Mouse (Mus musculus) liver, embryonic 15.5 days (tissue): Measurements from ENCODE around the gene Prtg. TPM values are rescaled to one million over a fixed set of nuclear protein-coding genes. Genes with fewer than 3 reads are reported as not detected.

Source experiments
- ATAC-seq: fragments of 200-750 bp; cut with Nextera tagmentation; 2 replicates; pipeline ENCODE4 v1.8.0; 2017; ENCODE audit warnings: moderate number of reproducible peaks, mild to moderate bottlenecking, moderate library complexity; ENCODE audit not compliant: insufficient read depth
- H3K27ac ChIP-seq: fragments of 300-500 bp; sonication (generic); replicated peaks from 2 replicates; pipeline ENCODE4 v1.5.1; 2015; ENCODE audit warnings: mild to moderate bottlenecking, inconsistent platforms
- H3K27me3 ChIP-seq: fragments of 300-500 bp; sonication (generic); 2 replicates; pipeline ENCODE4 v1.6.1; 2015; ENCODE audit warnings: mild to moderate bottlenecking, inconsistent platforms
- H3K36me3 ChIP-seq: fragments of 300-500 bp; sonication (generic); replicated peaks from 2 replicates; pipeline ENCODE4 v1.6.1; 2015; ENCODE audit warnings: moderate library complexity, mild to moderate bottlenecking, inconsistent platforms
- H3K4me1 ChIP-seq: fragments of 300-500 bp; sonication (generic); replicated peaks from 2 replicates; pipeline ENCODE4 v1.6.1; 2015; ENCODE audit warnings: inconsistent platforms
- H3K4me2 ChIP-seq: fragments of 300-500 bp; sonication (generic); 2 replicates; pipeline ENCODE4 v1.6.1; 2015; ENCODE audit warnings: moderate library complexity, mild to moderate bottlenecking, inconsistent platforms
- H3K4me3 ChIP-seq: fragments of 300-500 bp; sonication (generic); replicated peaks from 2 replicates; pipeline ENCODE4 v1.5.1; 2015; ENCODE audit warnings: mild to moderate bottlenecking, inconsistent platforms
- H3K9ac ChIP-seq: fragments of 300-500 bp; sonication (generic); 2 replicates; pipeline ENCODE4 v1.6.1; 2015; ENCODE audit warnings: moderate library complexity, mild to moderate bottlenecking, inconsistent platforms
- H3K9me3 ChIP-seq: fragments of 300-500 bp; sonication (generic); replicated peaks from 2 replicates; pipeline ENCODE4 v1.6.1; 2016; ENCODE audit warnings: inconsistent platforms
- WGBS: fragments of 180-500 bp; shearing (Covaris S2); methylation state at CpG from one replicate; pipeline ENCODE4 v1.1.7; 2015; ENCODE audit warnings: mixed read lengths; ENCODE audit not compliant: insufficient replicate concordance; 5-methylcytosine and 5-hydroxymethylcytosine counted together
- polyA plus RNA-seq: library from polyadenylated mRNA; unstranded; fragments of >200 nt; fragmentation: Nextera tagmentation; extraction: Ambion mirVana; gene quantifications from 2 replicates; pipeline ENCODE4 v1.2.1, GENCODE M21; 2015

The Prtg gene
- polyA plus RNA-seq, 1 experiment from 2014 or later: 0.08 TPM

DNA sequence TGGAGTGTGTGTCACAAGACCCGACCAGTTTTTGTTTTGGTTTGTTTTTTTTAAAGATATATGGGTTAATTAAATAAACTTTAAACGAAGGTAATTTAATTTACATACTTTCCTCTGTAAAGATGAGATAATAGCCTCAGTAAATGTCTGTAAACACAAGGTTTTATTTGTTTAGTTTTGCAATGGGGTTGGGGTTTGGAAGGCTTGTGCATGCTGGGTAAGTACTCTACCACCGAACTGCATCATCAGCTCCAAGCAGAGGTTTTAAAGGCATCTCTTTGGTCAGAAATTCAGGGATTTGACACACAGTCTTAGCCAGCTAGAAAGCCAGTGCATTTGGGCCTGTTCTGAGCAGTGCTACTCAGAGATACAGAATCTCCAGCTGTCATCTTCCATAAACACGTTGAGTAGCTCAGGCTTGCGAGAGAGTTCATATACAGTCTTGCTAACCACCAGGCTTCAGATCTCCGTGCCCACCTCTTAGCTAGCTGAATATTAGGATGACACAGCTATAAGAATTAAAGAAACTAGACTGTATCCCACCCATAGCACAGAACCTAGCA lies 31.0 kb downstream of the Prtg start:
- H3K27me3 ChIP-seq: no peaks in the 10 kb centered on the region
- peaks cover 6% of the 10 kb centered on the region; the same call in 1 of the 2 replicates for H3K4me1 ChIP-seq
- no peak overlapping the region for H3K4me2 ChIP-seq
- H3K9me3 ChIP-seq: no peaks in the 10 kb centered on the region
- ATAC-seq: peak; percentile 12; the same call in 1 of the 2 replicates
- 52% methylated on average over 6 of the region's 6 CpGs for WGBS
- H3K9ac ChIP-seq: no peak overlapping the region
- no peak overlapping the region for H3K27ac ChIP-seq
- no peak overlapping the region for H3K4me3 ChIP-seq
- no peaks in the 10 kb centered on the region for H3K36me3 ChIP-seq

DNA sequence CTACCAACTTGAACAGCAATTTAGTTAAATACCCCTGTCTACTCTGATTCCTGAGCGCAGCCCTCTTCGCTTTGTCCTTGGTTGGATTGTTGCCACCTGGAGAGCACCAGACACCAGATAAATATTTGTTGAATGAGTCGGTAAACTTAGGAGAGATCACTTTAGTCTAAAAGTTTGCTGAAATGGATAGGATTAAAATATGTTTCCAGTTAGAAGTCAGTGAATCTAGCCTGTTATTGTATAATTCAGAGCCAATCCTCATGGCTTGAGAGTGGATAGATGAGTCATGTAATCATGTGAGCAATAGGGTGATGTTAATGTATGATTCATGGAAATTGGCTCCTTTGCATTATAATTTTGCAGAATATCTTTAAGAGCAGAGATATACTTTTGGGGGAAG lies 31.6 kb downstream of the Prtg start:
- H3K9me3 ChIP-seq: no peaks in the 10 kb centered on the region
- no peak overlapping the region for H3K4me2 ChIP-seq
- H3K4me3 ChIP-seq: no peak overlapping the region
- peaks cover 6% of the 10 kb centered on the region; the same call in 1 of the 2 replicates for H3K4me1 ChIP-seq
- no peaks in the 10 kb centered on the region for H3K27me3 ChIP-seq
- H3K27ac ChIP-seq: no peak overlapping the region
- H3K36me3 ChIP-seq: no peaks in the 10 kb centered on the region
- ATAC-seq: no peak
- H3K9ac ChIP-seq: no peak overlapping the region
- 63% methylated on average over 3 of the region's 3 CpGs for WGBS

DNA sequence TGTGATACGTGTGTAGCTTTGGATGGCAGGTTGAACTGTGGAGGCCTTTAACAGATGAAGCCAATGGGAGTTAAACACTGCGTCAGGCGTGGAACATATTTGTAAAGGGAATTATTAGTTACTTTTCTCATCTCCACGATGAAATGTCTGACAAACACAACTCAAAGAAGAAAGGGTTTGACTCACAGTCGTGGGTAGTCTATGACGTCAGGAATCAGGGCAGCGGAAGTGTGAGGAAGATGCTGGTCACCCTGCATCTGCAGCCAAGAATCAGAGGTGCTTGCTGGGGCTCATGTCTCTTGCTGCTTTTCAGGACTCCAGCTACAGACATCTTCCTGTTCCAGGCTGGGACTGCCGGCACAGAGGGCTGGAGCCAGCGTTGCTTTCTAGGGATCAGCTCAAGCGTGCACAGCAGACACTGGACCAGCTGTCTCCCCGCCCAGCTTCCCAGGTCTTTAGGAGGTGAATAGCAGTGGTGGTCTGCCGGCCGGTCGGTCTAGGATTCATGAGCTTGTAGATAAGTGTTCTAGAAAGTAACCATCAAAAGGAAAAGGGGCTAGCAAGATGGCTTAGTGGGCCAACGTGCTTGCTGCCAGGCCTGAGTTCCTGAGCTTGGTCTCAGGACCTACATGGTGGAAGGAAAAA lies 32.8 kb downstream of the Prtg start:
- no peak for ATAC-seq
- Histone ChIP-seq H3K27me3 (no peaks in the 10 kb centered on the region), H3K27ac (no peak overlapping the region), H3K4me2 (no peak overlapping the region), H3K4me3 (no peak overlapping the region), H3K9me3 (no peaks in the 10 kb centered on the region), H3K9ac (no peak overlapping the region), H3K4me1 (peaks cover 6% of the 10 kb centered on the region; the same call in 1 of the 2 replicates), H3K36me3 (no peaks in the 10 kb centered on the region)
- WGBS: 66% methylated on average over 15 of the region's 15 CpGs

DNA sequence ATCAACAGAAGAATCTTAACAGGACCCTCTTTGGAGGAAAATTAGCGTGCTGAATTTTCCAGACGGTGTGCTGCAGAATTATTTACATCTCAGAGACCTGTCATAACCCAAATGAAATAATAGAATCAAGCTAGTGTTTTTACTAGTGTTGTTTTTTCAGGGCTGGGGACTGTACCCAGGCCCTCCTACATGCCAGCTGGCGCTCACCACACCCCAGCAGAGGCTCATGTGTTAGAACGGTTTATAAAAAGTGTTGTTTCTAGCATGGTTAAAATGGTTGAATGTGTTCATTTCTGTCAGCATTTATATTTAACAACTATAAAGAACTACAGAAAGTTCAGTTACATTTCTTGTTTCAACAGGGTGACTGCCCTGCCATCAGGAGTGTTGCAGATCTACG lies 37.8 kb downstream of the Prtg start:
- Histone ChIP-seq H3K4me1 (no peaks in the 10 kb centered on the region), H3K4me3 (no peak overlapping the region), H3K36me3 (no peaks in the 10 kb centered on the region), H3K4me2 (no peak overlapping the region), H3K9me3 (no peaks in the 10 kb centered on the region), H3K27ac (no peak overlapping the region), H3K9ac (no peak overlapping the region), H3K27me3 (no peaks in the 10 kb centered on the region)
- ATAC-seq: no peak
- WGBS: 82% methylated on average over 5 of the region's 5 CpGs

DNA sequence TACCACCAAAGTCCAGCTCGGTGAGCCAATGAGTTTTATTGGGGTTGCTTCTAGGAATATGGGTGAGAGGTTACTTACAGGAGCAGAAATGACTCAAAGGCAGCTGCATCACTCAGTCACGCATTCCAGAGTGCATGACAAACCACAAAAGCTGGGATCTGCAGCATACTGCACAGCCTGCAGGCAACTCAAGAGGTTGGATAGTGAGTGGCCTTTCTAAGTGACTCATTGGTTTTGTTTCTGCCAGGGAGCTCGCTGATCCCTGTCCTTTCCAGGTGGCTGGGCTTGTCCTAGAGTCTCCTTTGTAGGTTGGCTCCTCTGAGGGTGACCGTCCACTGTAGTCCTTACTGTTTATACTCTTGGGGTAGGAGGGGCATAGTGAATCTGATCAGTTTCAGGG lies 39.5 kb downstream of the Prtg start:
- Histone ChIP-seq H3K9me3 (no peaks in the 10 kb centered on the region), H3K4me2 (no peak overlapping the region), H3K4me3 (no peak overlapping the region), H3K27me3 (no peaks in the 10 kb centered on the region), H3K4me1 (no peaks in the 10 kb centered on the region), H3K9ac (no peak overlapping the region), H3K36me3 (no peaks in the 10 kb centered on the region), H3K27ac (no peak overlapping the region)
- WGBS: 62% methylated on average over 4 of the region's 4 CpGs
- ATAC-seq: no peak

DNA sequence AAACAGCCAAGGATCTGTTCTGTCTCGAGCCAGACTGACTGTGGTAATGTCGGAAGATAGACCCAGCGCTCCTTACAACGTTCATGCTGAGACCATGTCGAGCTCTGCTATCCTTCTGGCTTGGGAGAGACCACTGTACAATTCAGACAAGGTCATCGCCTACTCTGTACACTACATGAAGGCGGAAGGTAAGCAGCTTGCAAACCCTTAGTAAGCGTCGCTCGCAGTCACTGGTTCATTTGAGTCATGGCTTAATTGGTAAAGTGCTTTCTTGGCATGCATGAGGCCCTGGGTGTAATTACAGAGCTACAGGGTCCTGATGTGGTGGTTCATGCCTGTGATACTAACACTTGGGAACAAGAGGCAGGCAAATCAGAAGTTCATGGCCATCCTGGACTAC lies 44.9 kb downstream of the Prtg start:
- 79% methylated on average over 10 of the region's 10 CpGs for WGBS
- Histone ChIP-seq H3K9me3 (no peaks in the 10 kb centered on the region), H3K27ac (no peak overlapping the region), H3K9ac (no peak overlapping the region), H3K4me3 (no peak overlapping the region), H3K4me2 (no peak overlapping the region), H3K4me1 (no peaks in the 10 kb centered on the region), H3K36me3 (no peaks in the 10 kb centered on the region), H3K27me3 (no peaks in the 10 kb centered on the region)
- no peak for ATAC-seq

DNA sequence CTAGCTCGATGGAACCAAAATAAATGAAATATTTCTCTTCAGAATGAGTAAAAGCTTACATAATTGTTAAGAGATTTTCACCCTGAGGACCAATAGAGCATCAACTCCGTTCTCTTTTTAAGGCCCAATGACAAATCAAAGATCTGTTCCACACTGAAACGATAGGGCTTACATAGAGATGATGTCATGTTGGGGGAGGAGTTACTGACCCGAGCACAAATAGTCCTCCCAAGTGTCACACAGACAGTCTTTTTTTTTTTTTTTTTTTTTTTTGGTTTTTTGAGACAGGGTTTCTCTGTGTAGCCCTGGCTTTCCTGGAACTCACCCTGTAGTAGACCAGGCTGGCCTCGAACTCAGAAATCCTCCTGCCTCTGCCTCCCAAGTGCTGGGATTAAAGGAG lies 45.3 kb downstream of the Prtg start:
- H3K9ac ChIP-seq: no peak overlapping the region
- H3K4me3 ChIP-seq: no peak overlapping the region
- H3K27ac ChIP-seq: no peak overlapping the region
- H3K4me1 ChIP-seq: no peaks in the 10 kb centered on the region
- no peaks in the 10 kb centered on the region for H3K27me3 ChIP-seq
- WGBS: 71% methylated on average over 5 of the region's 5 CpGs
- no peaks in the 10 kb centered on the region for H3K9me3 ChIP-seq
- ATAC-seq: no peak
- no peak overlapping the region for H3K4me2 ChIP-seq
- no peaks in the 10 kb centered on the region for H3K36me3 ChIP-seq

DNA sequence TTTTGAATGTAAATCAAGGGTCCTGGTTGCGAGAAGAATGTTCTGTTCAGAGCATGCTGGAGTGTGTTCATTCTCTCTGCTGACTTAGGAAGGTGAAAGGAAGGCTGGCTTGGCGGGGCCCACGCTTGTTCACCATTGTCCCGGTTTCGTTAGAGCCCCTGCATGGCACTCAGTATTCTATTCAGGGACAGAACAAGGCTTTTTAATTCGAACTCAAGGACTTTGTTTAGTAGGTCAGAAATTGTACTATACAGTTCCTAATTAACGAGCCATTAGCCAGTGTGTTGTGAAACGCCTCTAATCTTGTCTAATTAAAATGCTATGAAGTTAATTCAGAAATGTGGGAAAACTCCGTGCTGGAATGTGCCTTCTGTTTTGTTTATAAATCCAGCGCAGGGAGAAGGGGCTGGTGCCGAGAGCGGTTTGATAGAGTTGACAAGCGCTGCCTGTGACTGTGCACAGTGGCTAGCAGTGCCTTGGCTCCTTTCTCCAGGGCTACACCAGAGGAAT lies 47.1 kb downstream of the Prtg start:
- H3K4me3 ChIP-seq: no peak overlapping the region
- H3K27ac ChIP-seq: no peak overlapping the region
- no peak for ATAC-seq
- H3K9me3 ChIP-seq: no peaks in the 10 kb centered on the region
- no peak overlapping the region for H3K9ac ChIP-seq
- H3K27me3 ChIP-seq: no peaks in the 10 kb centered on the region
- no peaks in the 10 kb centered on the region for H3K4me1 ChIP-seq
- no peak overlapping the region for H3K4me2 ChIP-seq
- H3K36me3 ChIP-seq: no peaks in the 10 kb centered on the region
- 73% methylated on average over 13 of the region's 13 CpGs for WGBS

DNA sequence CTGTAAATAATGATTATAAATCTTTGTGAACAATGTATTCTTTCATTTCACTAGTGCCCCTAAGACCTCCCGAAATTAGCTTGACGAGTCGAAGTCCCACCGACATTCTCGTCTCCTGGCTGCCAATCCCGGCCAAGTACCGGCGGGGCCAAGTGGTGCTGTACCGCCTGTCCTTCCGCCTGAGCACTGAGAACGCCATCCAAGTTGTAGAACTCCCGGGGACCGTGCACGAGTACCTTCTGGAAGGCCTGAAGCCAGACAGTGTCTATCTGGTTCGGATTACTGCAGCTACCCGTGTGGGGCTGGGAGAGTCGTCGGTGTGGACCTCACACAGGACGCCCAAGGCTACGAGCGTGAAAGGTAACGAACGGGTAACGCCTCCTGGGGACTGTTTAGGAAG lies 50.0 kb downstream of the Prtg start:
- Histone ChIP-seq H3K4me3 (no peak overlapping the region), H3K27ac (no peak overlapping the region), H3K4me2 (no peak overlapping the region), H3K9ac (no peak overlapping the region), H3K27me3 (no peaks in the 10 kb centered on the region), H3K9me3 (no peaks in the 10 kb centered on the region), H3K4me1 (no peaks in the 10 kb centered on the region), H3K36me3 (no peaks in the 10 kb centered on the region)
- no peak for ATAC-seq
- WGBS: 84% methylated on average over 24 of the region's 24 CpGs

DNA sequence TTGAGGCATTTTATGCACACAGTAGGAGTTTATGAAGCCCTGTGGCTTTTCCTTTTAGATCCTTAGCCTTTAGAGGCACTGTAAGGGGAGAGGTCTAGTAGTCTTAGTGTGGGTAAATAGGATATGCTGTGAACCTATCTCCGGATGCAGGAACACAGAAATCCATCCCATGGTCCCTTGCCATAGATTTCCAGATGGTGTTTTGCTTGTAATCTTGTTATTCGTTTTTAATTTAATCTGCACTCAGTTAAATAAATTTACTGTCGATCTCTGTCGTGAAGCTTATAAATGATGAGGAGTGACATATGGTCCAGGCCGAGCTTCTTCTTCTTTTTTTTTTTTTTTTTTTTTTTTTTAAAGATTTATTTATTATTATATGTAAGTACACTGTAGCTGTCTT lies 54.1 kb downstream of the Prtg start:
- Histone ChIP-seq H3K9me3 (no peaks in the 10 kb centered on the region), H3K4me1 (no peaks in the 10 kb centered on the region), H3K4me2 (no peak overlapping the region), H3K4me3 (no peak overlapping the region), H3K9ac (no peak overlapping the region), H3K27ac (no peak overlapping the region), H3K27me3 (no peaks in the 10 kb centered on the region), H3K36me3 (no peaks in the 10 kb centered on the region)
- no peak for ATAC-seq
- WGBS: 68% methylated on average over 5 of the region's 5 CpGs

DNA sequence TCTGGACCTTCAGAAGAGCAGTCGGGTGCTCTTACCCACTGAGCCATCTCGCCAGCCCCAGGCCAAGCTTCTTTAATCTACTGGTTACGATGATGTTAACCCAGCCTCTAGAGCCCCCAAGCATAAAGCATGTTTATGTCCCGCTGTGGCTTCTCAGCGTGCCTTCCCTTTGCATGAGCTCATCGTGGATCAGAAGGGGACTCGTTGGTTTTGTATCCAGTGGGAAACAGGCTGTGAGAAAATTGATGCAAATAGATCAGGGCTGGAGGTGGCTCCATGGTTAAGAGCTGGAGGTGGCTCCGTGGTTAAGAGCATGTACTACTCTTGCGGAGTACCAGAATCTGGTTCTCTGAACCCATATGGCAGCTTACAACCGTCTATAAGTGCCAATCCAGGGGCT lies 54.6 kb downstream of the Prtg start:
- WGBS: 64% methylated on average over 10 of the region's 10 CpGs
- Histone ChIP-seq H3K9me3 (no peaks in the 10 kb centered on the region), H3K4me1 (no peaks in the 10 kb centered on the region), H3K4me2 (no peak overlapping the region), H3K36me3 (no peaks in the 10 kb centered on the region), H3K27me3 (no peaks in the 10 kb centered on the region), H3K4me3 (no peak overlapping the region), H3K27ac (no peak overlapping the region), H3K9ac (no peak overlapping the region)
- ATAC-seq: no peak

DNA sequence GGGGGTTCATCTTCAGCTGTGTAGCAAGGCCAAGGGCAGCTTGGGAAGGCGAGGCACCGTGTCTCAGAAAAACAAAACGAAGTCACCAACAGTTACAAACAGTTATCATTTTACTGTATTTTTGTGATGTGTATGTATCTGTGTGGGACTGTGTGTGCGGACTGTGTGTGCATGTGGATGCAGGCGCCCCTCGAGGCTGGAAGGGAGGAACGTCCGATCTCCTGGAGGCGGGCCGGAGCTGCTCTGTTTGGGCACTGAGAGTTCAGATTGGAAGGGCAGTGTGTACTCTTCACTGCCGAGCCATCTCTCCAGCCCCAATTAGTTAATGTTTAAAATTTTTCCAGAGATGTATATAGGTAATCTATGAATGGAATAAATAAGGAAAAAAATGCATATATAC lies 55.5 kb downstream of the Prtg start:
- H3K9ac ChIP-seq: no peak overlapping the region
- WGBS: 72% methylated on average over 11 of the region's 11 CpGs
- no peaks in the 10 kb centered on the region for H3K9me3 ChIP-seq
- no peak overlapping the region for H3K4me3 ChIP-seq
- no peaks in the 10 kb centered on the region for H3K27me3 ChIP-seq
- no peak overlapping the region for H3K27ac ChIP-seq
- no peaks in the 10 kb centered on the region for H3K4me1 ChIP-seq
- no peak for ATAC-seq
- H3K36me3 ChIP-seq: no peaks in the 10 kb centered on the region
- no peak overlapping the region for H3K4me2 ChIP-seq
